Mouse (Mus musculus) stomach, embryonic 16.5 days (tissue): Measurements from ENCODE around the gene Slco4c1. TPM values are rescaled to one million over a fixed set of nuclear protein-coding genes. Genes with fewer than 3 reads are reported as not detected.

Experiments
- ATAC-seq: fragments of 200-750 bp; cut with Nextera tagmentation; 2 replicates; pipeline ENCODE4 v1.8.0; 2017; ENCODE audit warnings: moderate number of reproducible peaks, moderate TSS enrichment; ENCODE audit not compliant: insufficient read depth, low FRiP score
- H3K27ac ChIP-seq: fragments of 300-500 bp; sonication (generic); 2 replicates; pipeline ENCODE4 v1.5.1; 2014; ENCODE audit warnings: low read length
- H3K27me3 ChIP-seq: fragments of 300-500 bp; sonication (generic); 2 replicates; pipeline ENCODE4 v1.6.1; 2014; ENCODE audit warnings: low read length, control low read depth, mixed read lengths; ENCODE audit not compliant: control insufficient read depth, insufficient read depth
- H3K36me3 ChIP-seq: fragments of 300-500 bp; sonication (generic); 2 replicates; pipeline ENCODE4 v1.6.1; 2014; ENCODE audit warnings: low read length; ENCODE audit not compliant: control insufficient read depth, insufficient read depth
- H3K4me1 ChIP-seq: fragments of 300-500 bp; sonication (generic); 2 replicates; pipeline ENCODE4 v1.6.1; 2014; ENCODE audit warnings: low read length, control low read depth, mixed read lengths; ENCODE audit not compliant: control insufficient read depth, insufficient read depth
- H3K4me2 ChIP-seq: fragments of 300-500 bp; sonication (generic); 2 replicates; pipeline ENCODE4 v1.6.1; 2014; ENCODE audit warnings: low read depth, low read length, mixed read lengths
- H3K4me3 ChIP-seq: fragments of 300-500 bp; sonication (generic); replicated peaks from 2 replicates; pipeline ENCODE4 v1.5.1; 2014; ENCODE audit warnings: mild to moderate bottlenecking, low read length
- H3K9ac ChIP-seq: fragments of 300-500 bp; sonication (generic); 2 replicates; pipeline ENCODE4 v1.6.1; 2014; ENCODE audit warnings: low read length
- H3K9me3 ChIP-seq: fragments of 300-500 bp; sonication (generic); replicated peaks from 2 replicates; pipeline ENCODE4 v1.6.1; 2016; ENCODE audit warnings: low read length, control low read depth; ENCODE audit not compliant: control insufficient read depth
- WGBS: fragments of 180-500 bp; shearing (Covaris S2); extraction: QIAGEN DNeasy Blood & Tissue Kit; methylation state at CpG from one replicate; pipeline ENCODE4 v1.1.7; 2014; 5-methylcytosine and 5-hydroxymethylcytosine counted together
- polyA plus RNA-seq: library from polyadenylated mRNA; unstranded; fragments of >200 nt; fragmentation: Nextera tagmentation; extraction: Ambion mirVana; gene quantifications from 2 replicates; pipeline ENCODE4 v1.2.1, GENCODE M21; 2015

The Slco4c1 gene
- 0.25 and 0.35 TPM in 2 replicates for polyA plus RNA-seq

GRCm38 (mm10) chr1:96871528-96872360 lies at the start of gene Slco4c1:
Slco4c1 (minus strand) TSS chr1:96872171.
- peak within 1 kb of the TSS; percentile 63 for H3K9ac ChIP-seq

GRCm38 (mm10) chr1:96917333-96917732 lies 45.4 kb upstream of the Slco4c1 start:
- Histone ChIP-seq H3K9me3 (no peaks in the 10 kb centered on the region), H3K4me1 (no peaks in the 10 kb centered on the region), H3K27me3 (no peaks in the 10 kb centered on the region), H3K4me3 (no peak overlapping the region), H3K9ac (no peak overlapping the region), H3K4me2 (no peak overlapping the region), H3K36me3 (no peaks in the 10 kb centered on the region), H3K27ac (no peak overlapping the region)
- ATAC-seq = no peak

More at GRCm38 (mm10) chr1:96871528-96872360, at the start of gene Slco4c1:
- no peaks in the 10 kb centered on the region for H3K36me3 ChIP-seq
- H3K27ac ChIP-seq = no peak within 1 kb of the TSS
- 2% methylated on average over 40 of the region's 40 CpGs for WGBS
- peaks cover 7% of the 10 kb centered on the region; the same call in 1 of the 2 replicates for H3K4me1 ChIP-seq
- H3K4me3 ChIP-seq = peak within 1 kb of the TSS; percentile 54
- peak; percentile 94 for ATAC-seq
- H3K4me2 ChIP-seq = peak within 1 kb of the TSS; percentile 92
- H3K9me3 ChIP-seq = no peaks in the 10 kb centered on the region
- H3K27me3 ChIP-seq = no peaks in the 10 kb centered on the region

- H3K36me3 ChIP-seq = no peaks in the 10 kb centered on the region
- no peak overlapping the region for H3K27ac ChIP-seq
- H3K4me3 ChIP-seq = no peak overlapping the region
- H3K9me3 ChIP-seq = no peaks in the 10 kb centered on the region
- no peaks in the 10 kb centered on the region for H3K4me1 ChIP-seq
- no peak overlapping the region for H3K4me2 ChIP-seq
- no peaks in the 10 kb centered on the region for H3K27me3 ChIP-seq
- ATAC-seq = no peak
- no peak overlapping the region for H3K9ac ChIP-seq
Measured at GRCm38 (mm10) chr1:96883788-96884187, 11.8 kb upstream of the Slco4c1 start.

- H3K4me2 ChIP-seq = no peak overlapping the region
- no peak overlapping the region for H3K27ac ChIP-seq
- H3K4me3 ChIP-seq = no peak overlapping the region
- no peaks in the 10 kb centered on the region for H3K4me1 ChIP-seq
- 81% methylated on average over 1 of the region's 1 CpGs for WGBS
- H3K9ac ChIP-seq = no peak overlapping the region
- ATAC-seq = no peak
- no peaks in the 10 kb centered on the region for H3K27me3 ChIP-seq
- H3K36me3 ChIP-seq = no peaks in the 10 kb centered on the region
- no peaks in the 10 kb centered on the region for H3K9me3 ChIP-seq
Measured at GRCm38 (mm10) chr1:96878572-96878971, 6.6 kb upstream of the Slco4c1 start.

GRCm38 (mm10) chr1:96876076-96876475 lies 4.1 kb upstream of the Slco4c1 start:
- H3K4me2 ChIP-seq = no peak overlapping the region

GRCm38 (mm10) chr1:96874636-96875035 lies 2.7 kb upstream of the Slco4c1 start:
- no peaks in the 10 kb centered on the region for H3K9me3 ChIP-seq
- no peaks in the 10 kb centered on the region for H3K27me3 ChIP-seq
- H3K9ac ChIP-seq = no peak overlapping the region
- no peak overlapping the region for H3K27ac ChIP-seq
- no peak overlapping the region for H3K4me2 ChIP-seq
- no peak for ATAC-seq
- no peak overlapping the region for H3K4me3 ChIP-seq
- WGBS = 67% methylated on average over 1 of the region's 1 CpGs
- peaks cover 7% of the 10 kb centered on the region; the same call in 1 of the 2 replicates for H3K4me1 ChIP-seq
- no peaks in the 10 kb centered on the region for H3K36me3 ChIP-seq

More at GRCm38 (mm10) chr1:96876076-96876475, 4.1 kb upstream of the Slco4c1 start:
- H3K9ac ChIP-seq = no peak overlapping the region
- H3K4me1 ChIP-seq = peaks cover 7% of the 10 kb centered on the region; the same call in 1 of the 2 replicates
- no peak for ATAC-seq
- H3K27me3 ChIP-seq = no peaks in the 10 kb centered on the region
- no peaks in the 10 kb centered on the region for H3K9me3 ChIP-seq
- no peak overlapping the region for H3K27ac ChIP-seq
- WGBS = 38% methylated on average over 1 of the region's 1 CpGs
- H3K4me3 ChIP-seq = no peak overlapping the region
- H3K36me3 ChIP-seq = no peaks in the 10 kb centered on the region

GRCm38 (mm10) chr1:96872361-96872693 lies 356 bp upstream of the Slco4c1 start:
- peak overlapping the region; percentile 63 for H3K9ac ChIP-seq
- H3K4me1 ChIP-seq = peaks cover 7% of the 10 kb centered on the region; the same call in 1 of the 2 replicates
- H3K27me3 ChIP-seq = no peaks in the 10 kb centered on the region
- H3K9me3 ChIP-seq = no peaks in the 10 kb centered on the region
- no peak overlapping the region for H3K27ac ChIP-seq
- no peak for ATAC-seq
- 4% methylated on average over 10 of the region's 10 CpGs for WGBS
- H3K36me3 ChIP-seq = no peaks in the 10 kb centered on the region
- peak overlapping the region; percentile 92 for H3K4me2 ChIP-seq
- H3K4me3 ChIP-seq = peak overlapping the region; percentile 54

- WGBS = 8% methylated on average over 7 of the region's 7 CpGs
Measured at GRCm38 (mm10) chr1:96870764-96871307, 1.1 kb downstream of the Slco4c1 start.

GRCm38 (mm10) chr1:96868722-96869121 lies 3.2 kb downstream of the Slco4c1 start:
- Histone ChIP-seq H3K4me2 (no peak overlapping the region), H3K4me3 (no peak overlapping the region), H3K27me3 (no peaks in the 10 kb centered on the region), H3K9me3 (no peaks in the 10 kb centered on the region), H3K4me1 (peaks cover 7% of the 10 kb centered on the region; the same call in 1 of the 2 replicates), H3K9ac (no peak overlapping the region), H3K36me3 (no peaks in the 10 kb centered on the region), H3K27ac (no peak overlapping the region)
- WGBS = 85% methylated on average over 1 of the region's 1 CpGs
- ATAC-seq = no peak

More at GRCm38 (mm10) chr1:96870764-96871307, 1.1 kb downstream of the Slco4c1 start:
- H3K4me2 ChIP-seq = peak overlapping the region; percentile 92
- H3K36me3 ChIP-seq = no peaks in the 10 kb centered on the region
- H3K9me3 ChIP-seq = no peaks in the 10 kb centered on the region
- no peak for ATAC-seq
- H3K27ac ChIP-seq = no peak overlapping the region
- no peak overlapping the region for H3K4me3 ChIP-seq
- H3K9ac ChIP-seq = no peak overlapping the region
- peaks cover 7% of the 10 kb centered on the region; the same call in 1 of the 2 replicates for H3K4me1 ChIP-seq
- no peaks in the 10 kb centered on the region for H3K27me3 ChIP-seq
